Mouse (Mus musculus): ENCODE data around the gene Il25.
"Not testable (repeated sequence)": the region's sequence is repeated elsewhere in the genome, so short reads cannot be mapped to it uniquely, and the experiment has no call there.

Il25 gene

GRCm38 (mm10) chr14:54926401-54927158 is 5.9 kb upstream of the Il25 start:
- no peak for ATAC-seq (ENCODE audit: insufficient number of reproducible peaks, low FRiP score, low TSS enrichment)

- ATAC-seq (ENCODE audit: insufficient number of reproducible peaks, low FRiP score, low TSS enrichment): no peak
These were observed 5.2 kb upstream of the Il25 start for GRCm38 (mm10) chr14:54927296-54927695.

DNA sequence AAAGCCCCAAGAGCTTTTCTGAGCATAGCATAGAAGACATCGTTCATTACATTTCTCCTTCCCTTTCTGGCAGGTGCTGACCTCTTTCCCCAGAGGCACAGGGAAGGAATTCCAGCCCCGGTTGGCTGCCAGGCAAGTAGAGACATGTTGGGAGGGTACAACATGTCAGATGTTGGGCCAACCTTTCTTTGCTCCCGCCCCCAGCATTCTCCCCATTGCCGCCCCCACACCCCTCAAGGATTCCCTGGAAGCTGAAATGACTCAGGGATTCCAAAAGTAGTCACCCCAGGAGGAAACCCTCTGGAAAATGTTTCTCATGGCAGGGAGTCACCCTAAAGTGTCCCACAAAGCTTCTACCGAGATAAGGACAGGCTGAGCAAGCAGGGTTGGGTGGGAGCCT is 2.7 kb upstream of the Il25 start:
- ATAC-seq (ENCODE audit: insufficient number of reproducible peaks, low FRiP score, low TSS enrichment): no peak

GRCm38 (mm10) chr14:54930431-54930830 is 2.1 kb upstream of the Il25 start:
- no peak for ATAC-seq (ENCODE audit: insufficient number of reproducible peaks, low FRiP score, low TSS enrichment)

GRCm38 (mm10) chr14:54935904-54936830 is 3.7 kb downstream of the Il25 start, which contains the start of gene Cmtm5:
Gene Cmtm5 (plus strand): TSS chr14:54936261.
- 0 out of 2 replicates have a peak, but pooled peaks have one; percentile 40 for ATAC-seq (ENCODE audit: insufficient number of reproducible peaks, low FRiP score, low TSS enrichment)

GRCm38 (mm10) chr14:54936831-54937160 is 4.3 kb downstream of the Il25 start:
- ATAC-seq (ENCODE audit: insufficient number of reproducible peaks, low FRiP score, low TSS enrichment): no peak

DNA sequence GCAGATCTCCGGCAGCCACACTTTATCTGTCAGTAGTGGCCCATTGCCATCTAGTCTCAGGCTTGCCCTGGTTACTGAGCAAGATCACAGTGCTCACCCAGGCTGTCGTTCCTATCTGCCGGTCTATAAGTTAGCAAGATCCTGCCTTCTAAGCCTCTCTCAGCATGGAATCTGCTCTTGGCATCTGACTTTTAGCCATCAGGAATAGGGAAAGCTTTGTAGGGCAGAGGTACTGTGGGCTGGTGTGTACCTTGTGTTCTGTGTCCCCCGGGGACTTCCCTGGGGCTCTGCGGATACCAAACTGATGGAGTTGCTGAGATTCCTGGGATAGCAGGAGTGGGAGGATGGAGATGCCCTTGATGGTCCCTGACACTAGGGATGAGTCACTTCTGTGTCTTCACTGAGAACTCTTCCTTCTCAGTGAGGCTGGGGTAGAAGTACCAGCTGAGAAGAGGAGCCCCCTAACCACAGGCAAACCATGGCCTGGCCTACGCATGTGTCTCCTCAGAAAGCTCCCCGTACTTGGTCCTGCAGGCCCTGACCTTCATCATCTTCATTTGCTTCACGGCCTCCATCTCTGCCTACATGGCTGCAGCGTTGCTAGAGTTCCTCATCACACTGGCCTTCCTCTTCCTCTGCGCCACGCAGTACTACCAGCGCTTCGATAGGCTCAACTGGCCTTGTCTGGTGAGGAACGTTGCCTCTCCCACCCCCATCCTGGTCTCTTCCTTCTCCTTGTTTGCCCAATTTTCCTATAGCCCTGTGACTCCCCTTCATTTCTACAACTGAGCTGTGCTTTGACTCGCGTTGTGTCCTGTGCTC is 5.1 kb downstream of the Il25 start:
- ATAC-seq (ENCODE audit: insufficient number of reproducible peaks, low FRiP score, low TSS enrichment): no peak

GRCm38 (mm10) chr14:54938431-54939219 is 6.1 kb downstream of the Il25 start:
- ATAC-seq (ENCODE audit: insufficient number of reproducible peaks, low FRiP score, low TSS enrichment): no peak

- ATAC-seq (ENCODE audit: insufficient number of reproducible peaks, low FRiP score, low TSS enrichment): no peak
These were observed 7.1 kb downstream of the Il25 start for GRCm38 (mm10) chr14:54939434-54940175.

DNA sequence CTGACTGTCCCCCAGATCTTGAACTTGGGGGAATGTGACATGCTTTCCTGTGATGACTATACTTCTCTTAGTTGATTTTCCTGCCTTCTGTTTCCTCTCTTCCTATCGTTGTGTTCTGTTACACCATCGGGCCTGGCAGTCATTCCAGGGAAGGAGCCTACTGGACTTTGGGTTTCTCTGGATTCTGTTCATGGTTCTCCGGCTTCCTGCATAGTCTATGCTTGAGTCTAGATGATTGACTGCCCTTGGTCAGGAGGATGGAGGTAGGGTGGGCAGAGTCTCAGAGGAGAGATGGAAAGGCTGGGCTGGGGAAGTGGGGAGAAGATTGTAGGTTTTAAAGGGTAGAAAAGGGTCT is 7.7 kb downstream of the Il25 start:
- no peak for ATAC-seq (ENCODE audit: insufficient number of reproducible peaks, low FRiP score, low TSS enrichment)

GRCm38 (mm10) chr14:54941024-54941978 is 8.8 kb downstream of the Il25 start:
- ATAC-seq (ENCODE audit: insufficient number of reproducible peaks, low FRiP score, low TSS enrichment): no peak

DNA sequence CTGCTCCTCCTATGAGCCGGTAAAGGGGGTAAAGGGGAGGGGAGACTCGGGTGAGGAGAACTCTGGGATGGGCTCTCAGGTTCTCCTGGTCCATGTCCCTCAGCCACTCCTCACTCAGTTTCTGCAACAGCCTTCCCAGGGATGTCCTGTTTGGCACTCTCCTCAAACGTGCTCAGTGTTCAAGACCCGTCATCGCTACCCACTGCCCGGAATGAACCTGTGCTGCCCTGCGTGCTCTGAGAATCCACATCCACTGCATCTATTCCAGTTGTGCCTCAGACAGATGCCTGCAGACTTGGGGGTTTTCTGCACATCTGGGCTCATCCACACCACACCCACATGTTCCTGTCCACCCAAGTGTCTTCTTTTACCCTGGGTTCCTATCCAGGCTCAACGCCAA is 10.0 kb downstream of the Il25 start:
- ATAC-seq (ENCODE audit: insufficient number of reproducible peaks, low FRiP score, low TSS enrichment): no peak

GRCm38 (mm10) chr14:54943971-54944370 is 11.5 kb downstream of the Il25 start:
- ATAC-seq (ENCODE audit: insufficient number of reproducible peaks, low FRiP score, low TSS enrichment): no peak

DNA sequence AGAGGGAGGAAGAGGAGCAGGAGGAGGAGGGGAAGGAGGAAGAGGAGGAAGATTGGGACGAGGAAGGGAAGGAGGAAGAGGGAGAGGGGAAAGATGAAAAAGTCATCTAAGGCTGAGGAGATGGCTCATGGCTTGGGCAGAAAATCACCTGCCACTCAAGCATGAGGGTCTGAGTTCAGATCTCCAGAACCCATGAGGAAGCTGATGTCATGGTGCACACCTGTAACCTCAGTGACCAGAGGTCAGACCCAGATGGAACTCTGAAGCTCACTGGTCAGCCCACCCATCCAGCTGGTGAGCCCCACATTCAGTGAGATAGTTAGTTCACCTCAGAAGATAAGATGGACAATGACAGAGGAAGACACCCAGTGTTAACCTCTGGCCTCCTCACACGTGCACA is 12.4 kb downstream of the Il25 start:
- no peak for ATAC-seq (ENCODE audit: insufficient number of reproducible peaks, low FRiP score, low TSS enrichment)

- no peak for ATAC-seq (ENCODE audit: insufficient number of reproducible peaks, low FRiP score, low TSS enrichment)
These were observed 13.6 kb downstream of the Il25 start for GRCm38 (mm10) chr14:54945975-54946704.

DNA sequence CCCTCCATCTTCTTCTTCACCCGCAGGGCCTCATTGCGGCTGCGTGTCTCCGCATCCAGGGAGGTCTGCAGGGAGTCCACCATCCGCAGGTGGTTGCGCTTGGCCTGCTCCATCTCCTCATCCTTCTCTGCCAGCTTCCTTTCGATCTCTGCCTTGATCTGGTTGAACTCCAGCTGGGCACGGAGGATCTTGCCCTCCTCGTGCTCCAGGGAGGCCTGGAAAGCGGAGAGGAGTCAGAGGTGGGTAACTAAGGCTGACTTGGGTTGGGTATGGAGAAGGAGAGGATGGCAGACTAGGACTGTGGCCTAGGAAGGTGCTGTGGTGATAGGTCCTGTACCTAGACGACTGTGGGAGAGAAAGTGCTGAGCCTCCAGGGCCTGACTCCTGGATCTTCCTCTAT is 14.5 kb downstream of the Il25 start:
- ATAC-seq (ENCODE audit: insufficient number of reproducible peaks, low FRiP score, low TSS enrichment): not testable (repeated sequence)

GRCm38 (mm10) chr14:54948781-54949180 is 16.3 kb downstream of the Il25 start:
- no peak for ATAC-seq (ENCODE audit: insufficient number of reproducible peaks, low FRiP score, low TSS enrichment)

DNA sequence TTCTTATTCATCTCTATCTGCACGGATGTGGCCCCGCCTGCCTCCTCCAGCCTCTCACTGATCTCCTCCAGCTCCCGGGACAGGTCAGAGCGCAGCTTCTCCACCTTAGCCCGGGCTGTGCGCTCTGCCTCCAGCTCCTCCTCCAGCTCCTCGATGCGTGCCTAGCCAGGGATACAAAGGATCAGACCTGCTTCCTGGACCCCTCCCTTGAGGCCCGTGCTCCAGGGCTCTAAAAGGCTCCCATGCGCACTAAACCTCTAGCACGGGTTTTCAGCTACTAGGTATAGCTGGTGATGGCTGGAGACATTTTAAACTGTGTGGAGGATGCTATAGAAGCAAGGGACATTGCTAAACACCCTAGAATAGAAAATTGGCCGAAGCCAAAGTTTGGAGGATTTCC is 18.0 kb downstream of the Il25 start:
- ATAC-seq (ENCODE audit: insufficient number of reproducible peaks, low FRiP score, low TSS enrichment): no peak

Measured in cerebellum, adult (tissue).